Mouse (Mus musculus): ENCODE measurements around the gene Saysd1. TPM values are rescaled to one million over a fixed set of nuclear protein-coding genes. Genes with fewer than 3 reads are reported as not detected.

The Saysd1 gene
- total and polyA plus RNA-seq, 3 experiments, result 5.3 to 6.6 (median 5.9) TPM

DNA sequence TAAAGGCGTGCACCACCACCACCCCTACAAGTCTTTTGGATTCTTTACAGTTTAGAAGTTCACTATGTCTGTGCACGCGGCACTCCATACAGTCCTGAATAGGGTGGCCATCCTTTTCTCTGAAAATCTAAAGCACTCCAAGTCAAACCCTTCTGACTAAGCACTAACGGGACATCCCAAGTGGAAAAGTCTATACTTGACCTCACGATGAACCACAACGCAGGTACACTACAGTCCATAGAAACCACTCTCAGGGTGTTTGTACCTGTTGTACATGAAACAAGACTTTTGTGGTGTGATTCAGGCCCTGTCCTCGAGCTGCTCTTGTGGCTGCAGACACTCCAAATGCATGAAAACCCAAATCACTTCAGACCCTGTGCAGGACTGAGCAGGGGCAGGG, 36.8 kb upstream of the Saysd1 start:
- H3K4me2 ChIP-seq (ENCODE audit: insufficient read depth, low read depth, poor library complexity, severe bottlenecking), result 0 out of 2 replicates have a peak overlapping the region, but pooled peaks have one; percentile 41
- peak overlapping the region; percentile 82 for H3K27ac ChIP-seq (ENCODE audit: insufficient read depth, low read depth)
- TF ChIP-seq ZKSCAN1 (IDR thresholded peaks at IDR 0.05; ENCODE audit: borderline replicate concordance, low read depth, low read length) (no peak), EP300 (IDR thresholded peaks at IDR 0.05; ENCODE audit: low read length) (peak; percentile 39; the same call in 1 of the 2 replicates), MAX (IDR thresholded peaks at IDR 0.05; ENCODE audit: low read length) (no peak), USF1 (IDR thresholded peaks at IDR 0.05; ENCODE audit: low read depth, low read length) (no peak), RCOR1 (conservative IDR thresholded peaks at IDR 0.05; ENCODE audit: low read depth, low read length) (no peak), POLR2A (IDR thresholded peaks at IDR 0.05; ENCODE audit: low read depth, low read length) (no peak), GABPA (IDR thresholded peaks at IDR 0.05; ENCODE audit: insufficient replicate concordance, low read depth, low read length) (no peak), ZNF384 (IDR thresholded peaks at IDR 0.05; ENCODE audit: low read depth, low read length) (no peak), CHD1 (IDR thresholded peaks at IDR 0.05; ENCODE audit: low read depth, low read length) (no peak; the same call in 1 of the 2 replicates), JUND (conservative IDR thresholded peaks at IDR 0.05; ENCODE audit: low read depth, low read length) (no peak), USF2 (conservative IDR thresholded peaks at IDR 0.05; ENCODE audit: low read depth, low read length) (no peak), NELFE (IDR thresholded peaks at IDR 0.05; ENCODE audit: low read depth, low read length) (no peak), POLR2AphosphoS2 (IDR thresholded peaks at IDR 0.05; ENCODE audit: low read depth, low read length) (no peak), TCF12 (IDR thresholded peaks at IDR 0.05; ENCODE audit: low read depth, low read length) (0 out of 2 replicates have a peak, but pooled peaks have one; percentile 6), ZMIZ1 (IDR thresholded peaks at IDR 0.05; ENCODE audit: low read depth, low read length) (no peak), E2F4 (IDR thresholded peaks at IDR 0.05; ENCODE audit: insufficient replicate concordance, low read depth, low read length) (no peak), SMC3 (IDR thresholded peaks at IDR 0.05; ENCODE audit: low read depth, low read length) (no peak), ELF1 (IDR thresholded peaks at IDR 0.05; ENCODE audit: low read depth, low read length) (no peak), MAZ (IDR thresholded peaks at IDR 0.05; ENCODE audit: low read depth, low read length) (no peak), CHD2 (IDR thresholded peaks at IDR 0.05; ENCODE audit: low read length) (0 out of 2 replicates have a peak, but pooled peaks have one; percentile 8)
- H3K4me1 ChIP-seq (ENCODE audit: control insufficient read depth in 1 of 2, insufficient read depth in 2 of 2), result peaks cover 28 to 80% of the 10 kb centered on the region in 2 experiments
- no peak overlapping the region for H3K9ac ChIP-seq (ENCODE audit: insufficient read depth, low read depth)
- peaks cover 0 to 17% of the 10 kb centered on the region in 2 experiments for H3K36me3 ChIP-seq (replicated peaks in 1 of 2; ENCODE audit: control insufficient read depth in 1 of 2, insufficient read depth in 1 of 2, low read length in 1 of 2)
- no peak overlapping the region for H3K4me3 ChIP-seq (replicated peaks in 1 of 3; ENCODE audit: low read depth in 2 of 3, low read length in 2 of 3, poor library complexity in 1 of 3)
- DNase-seq (ENCODE audit: extremely low read depth), result no peak
- in situ Hi-C loops (cut with MboI; ENCODE audit: low pct_ligation_motif_present, low pct_unique_long_range_greater_than_20kb, low sequenced_read_pairs), result loop anchor here (5.0 kb wide), 1 partner anchor 53 kb away; no protein-coding TSS in a partner anchor
- H3K9me3 ChIP-seq (replicated peaks; ENCODE audit: low read length), result no peaks in the 10 kb centered on the region
- dilution Hi-C loops (cut with MboI; ENCODE audit: extremely low pct_ligation_motif_present, extremely low pct_unique_long_range_greater_than_20kb, low sequenced_read_pairs), result no loop called here
- no peaks in the 10 kb centered on the region for H3K27me3 ChIP-seq (replicated peaks)
- peaks cover 74% of the 10 kb centered on the region for H3K79me2 ChIP-seq (replicated peaks; ENCODE audit: control insufficient read depth, extremely low read depth, insufficient read depth, poor library complexity, severe bottlenecking)

DNA sequence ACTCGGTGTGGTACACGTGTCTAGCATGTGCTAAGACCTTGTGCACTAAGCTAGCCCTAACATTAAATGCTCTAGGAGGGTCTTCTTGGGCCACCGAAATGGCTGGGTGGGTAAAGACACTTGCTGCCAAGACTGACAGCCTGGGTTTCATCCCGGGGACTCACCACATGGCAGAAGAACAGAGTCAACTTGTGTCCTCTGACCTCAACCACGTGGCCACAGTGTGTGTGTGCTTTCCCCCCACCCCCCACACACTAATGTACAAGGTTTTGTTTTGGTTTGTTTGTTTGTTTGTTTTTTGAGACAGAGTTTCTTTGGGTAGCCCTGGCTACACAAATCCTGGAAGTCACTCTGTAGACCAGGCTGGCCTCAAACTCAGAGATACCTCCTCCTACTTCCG, 36.4 kb upstream of the Saysd1 start:
- Histone ChIP-seq H3K9ac (ENCODE audit: insufficient read depth, low read depth) (peak overlapping the region; percentile 49; the same call in 1 of the 2 replicates), H3K9me3 (replicated peaks; ENCODE audit: low read length) (no peaks in the 10 kb centered on the region), H3K4me1 (ENCODE audit: control insufficient read depth in 1 of 2, insufficient read depth in 2 of 2) (peaks cover 28 to 85% of the 10 kb centered on the region in 2 experiments), H3K4me3 (replicated peaks in 1 of 3; ENCODE audit: low read depth in 2 of 3, low read length in 2 of 3, poor library complexity in 1 of 3) (no peak overlapping the region), H3K27ac (ENCODE audit: insufficient read depth, low read depth) (peak overlapping the region; percentile 82), H3K4me2 (ENCODE audit: insufficient read depth, low read depth, poor library complexity, severe bottlenecking) (peak overlapping the region; percentile 79), H3K36me3 (replicated peaks in 1 of 2; ENCODE audit: control insufficient read depth in 1 of 2, insufficient read depth in 1 of 2, low read length in 1 of 2) (peaks cover 0 to 21% of the 10 kb centered on the region in 2 experiments), H3K79me2 (replicated peaks; ENCODE audit: control insufficient read depth, extremely low read depth, insufficient read depth, poor library complexity, severe bottlenecking) (peaks cover 72% of the 10 kb centered on the region), H3K27me3 (replicated peaks) (no peaks in the 10 kb centered on the region)
- dilution Hi-C loops (cut with MboI; ENCODE audit: extremely low pct_ligation_motif_present, extremely low pct_unique_long_range_greater_than_20kb, low sequenced_read_pairs) (no loop called here), in situ Hi-C loops (cut with MboI; ENCODE audit: low pct_ligation_motif_present, low pct_unique_long_range_greater_than_20kb, low sequenced_read_pairs) (loop anchor here (5.0 kb wide), 1 partner anchor 52 kb away; no protein-coding TSS in a partner anchor)
- TF ChIP-seq MYC (IDR thresholded peaks at IDR 0.05; ENCODE audit: low read depth, low read length), result peak; percentile 95
- TF ChIP-seq CHD2 (IDR thresholded peaks at IDR 0.05; ENCODE audit: low read length), result no peak
- TF ChIP-seq MAFK (IDR thresholded peaks at IDR 0.05; ENCODE audit: insufficient replicate concordance, low read length), result no peak
- TF ChIP-seq USF1 (IDR thresholded peaks at IDR 0.05; ENCODE audit: low read depth, low read length), result peak; percentile 54
- TF ChIP-seq SMC3 (IDR thresholded peaks at IDR 0.05; ENCODE audit: low read depth, low read length), result no peak
- peak; percentile 21; the same call in 1 of the 2 replicates for TF ChIP-seq USF2 (conservative IDR thresholded peaks at IDR 0.05; ENCODE audit: low read depth, low read length)
- TF ChIP-seq SIN3A (IDR thresholded peaks at IDR 0.05; ENCODE audit: low read length), result no peak
- TF ChIP-seq ELF1 (IDR thresholded peaks at IDR 0.05; ENCODE audit: low read depth, low read length), result 0 out of 2 replicates have a peak, but pooled peaks have one; percentile 15
- no peak for TF ChIP-seq MEF2A (IDR thresholded peaks at IDR 0.05; ENCODE audit: borderline replicate concordance, low read depth, low read length)
- no peak for TF ChIP-seq ZNF384 (IDR thresholded peaks at IDR 0.05; ENCODE audit: low read depth, low read length)
- no peak for TF ChIP-seq POLR2A (IDR thresholded peaks at IDR 0.05; ENCODE audit: low read depth, low read length)
- peak; percentile 93 for TF ChIP-seq MAX (IDR thresholded peaks at IDR 0.05; ENCODE audit: low read length)
- TF ChIP-seq TCF12 (IDR thresholded peaks at IDR 0.05; ENCODE audit: low read depth, low read length), result 0 out of 2 replicates have a peak, but pooled peaks have one; percentile 7
- no peak for DNase-seq (ENCODE audit: extremely low read depth)

Measured in CH12.LX (cell line).